Mouse (Mus musculus) CH12.LX (cell line): ENCODE data around the gene Adam15. TPM values are rescaled to one million over a fixed set of nuclear protein-coding genes. Genes with fewer than 3 reads are reported as not detected.
A peak's percentile ranks its signal among the peaks of the same experiment; 100 is the strongest.

Source experiments
- DNase-seq: peaks from one replicate; pipeline ENCODE4 v3.0.0-alpha.2; 2013; ENCODE audit errors: extremely low read depth
- H3K27ac ChIP-seq: 2 replicates; pipeline ENCODE4 v1.5.1; 2012; ENCODE audit warnings: low read depth, mild to moderate bottlenecking, control low read depth, moderate library complexity; ENCODE audit not compliant: insufficient read depth
- H3K27me3 ChIP-seq: replicated peaks from 2 replicates; pipeline ENCODE3; 2012; ENCODE audit warnings: inconsistent platforms
- H3K36me3 ChIP-seq, 2 experiments: replicated peaks in 1 of 2; 2 replicates each; pipeline versions ENCODE3 to v1.6.1; 2012; ENCODE audit warnings: inconsistent platforms in 1 of 2, low read length in 1 of 2, mild to moderate bottlenecking in 1 of 2, mixed read lengths in 1 of 2, moderate library complexity in 1 of 2; ENCODE audit not compliant: control insufficient read depth in 1 of 2, insufficient read depth in 1 of 2
- H3K4me1 ChIP-seq, 2 experiments: 2 replicates each; pipeline ENCODE4 v1.6.1; 2012; ENCODE audit warnings: inconsistent platforms in 1 of 2, moderate library complexity in 1 of 2; ENCODE audit not compliant: insufficient read depth in 2 of 2, control insufficient read depth in 1 of 2
- H3K4me2 ChIP-seq: 2 replicates; pipeline ENCODE4 v1.6.1; 2012; ENCODE audit warnings: low read depth, mild to moderate bottlenecking, control low read depth; ENCODE audit not compliant: poor library complexity, insufficient read depth, severe bottlenecking
- H3K4me3 ChIP-seq, 3 experiments: fragments of 150-350 bp in 1 of 3; sonication (generic) in 1 of 3; replicated peaks in 1 of 3; 2 replicates each; pipeline versions ENCODE3 to v1.5.1; 2011 to 2012; ENCODE audit warnings: low read depth in 2 of 3, low read length in 2 of 3, mild to moderate bottlenecking in 2 of 3, moderate library complexity in 2 of 3, control low read depth in 1 of 3, improper control_type of control experiment in 1 of 3, inconsistent platforms in 1 of 3, mixed read lengths in 1 of 3; ENCODE audit not compliant: poor library complexity in 1 of 3
- H3K79me2 ChIP-seq: replicated peaks from 2 replicates; pipeline ENCODE4 v1.6.1; 2012; ENCODE audit warnings: mild to moderate bottlenecking, moderate library complexity; ENCODE audit not compliant: control insufficient read depth, poor library complexity, insufficient read depth, severe bottlenecking; ENCODE audit errors: extremely low read depth
- H3K9ac ChIP-seq: 2 replicates; pipeline ENCODE4 v1.6.1; 2012; ENCODE audit warnings: low read depth, mild to moderate bottlenecking, control low read depth, moderate library complexity; ENCODE audit not compliant: insufficient read depth
- H3K9me3 ChIP-seq: replicated peaks from 2 replicates; pipeline ENCODE3; 2012; ENCODE audit warnings: low read length, inconsistent platforms, mixed read lengths
- BHLHE40 ChIP-seq: IDR thresholded peaks from 2 replicates; pipeline ENCODE4 v1.6.1; 2011; ENCODE audit warnings: mild to moderate bottlenecking, low read depth, low read length, improper control_type of control experiment
- CHD1 ChIP-seq: IDR thresholded peaks from 2 replicates; pipeline ENCODE4 v1.6.1; 2012; ENCODE audit warnings: low read depth, low read length, improper control_type of control experiment, inconsistent platforms
- CHD2 ChIP-seq: IDR thresholded peaks from 2 replicates; pipeline ENCODE4 v1.6.1; 2011; ENCODE audit warnings: low read length, improper control_type of control experiment
- CTCF ChIP-seq, 2 experiments: IDR thresholded peaks in 1 of 2; conservative IDR thresholded peaks in 1 of 2; 2 replicates each; pipeline ENCODE4 v1.5.1; 2011 to 2012; ENCODE audit warnings: low read depth in 2 of 2, low read length in 2 of 2, improper control_type of control experiment in 1 of 2, inconsistent platforms in 1 of 2, mild to moderate bottlenecking in 1 of 2, moderate library complexity in 1 of 2
- ELF1 ChIP-seq: IDR thresholded peaks from 2 replicates; pipeline ENCODE4 v1.6.1; 2014; ENCODE audit warnings: low read depth, mild to moderate bottlenecking, inconsistent platforms, low read length, improper control_type of control experiment
- GABPA ChIP-seq: IDR thresholded peaks from 2 replicates; pipeline ENCODE4 v1.6.1; 2012; ENCODE audit warnings: low read depth, low read length, improper control_type of control experiment, inconsistent platforms; ENCODE audit not compliant: insufficient replicate concordance
- IRF4 ChIP-seq: IDR thresholded peaks from 2 replicates; pipeline ENCODE4 v1.6.1; 2014; ENCODE audit warnings: low read depth, mild to moderate bottlenecking, inconsistent platforms, low read length, improper control_type of control experiment
- JUN ChIP-seq: IDR thresholded peaks from 2 replicates; pipeline ENCODE4 v1.6.1; 2011; ENCODE audit warnings: low read depth, mild to moderate bottlenecking, low read length, improper control_type of control experiment, moderate library complexity; ENCODE audit not compliant: insufficient read depth
- JUND ChIP-seq: conservative IDR thresholded peaks from 2 replicates; pipeline ENCODE4 v1.6.1; 2011; ENCODE audit warnings: low read depth, low read length, improper control_type of control experiment
- MAFK ChIP-seq: IDR thresholded peaks from 2 replicates; pipeline ENCODE4 v1.6.1; 2011; ENCODE audit warnings: low read length, improper control_type of control experiment; ENCODE audit not compliant: insufficient replicate concordance
- MAZ ChIP-seq: IDR thresholded peaks from 2 replicates; pipeline ENCODE4 v1.6.1; 2012; ENCODE audit warnings: low read depth, mild to moderate bottlenecking, inconsistent platforms, low read length, improper control_type of control experiment, moderate library complexity
- MXI1 ChIP-seq: IDR thresholded peaks from 2 replicates; pipeline ENCODE4 v1.6.1; 2011; ENCODE audit warnings: mild to moderate bottlenecking, low read depth, low read length, improper control_type of control experiment
- NELFE ChIP-seq: IDR thresholded peaks from 2 replicates; pipeline ENCODE4 v1.6.1; 2011; ENCODE audit warnings: low read depth, low read length, improper control_type of control experiment
- NRF1 ChIP-seq: IDR thresholded peaks from 2 replicates; pipeline ENCODE4 v1.6.1; 2014; ENCODE audit warnings: low read depth, mild to moderate bottlenecking, inconsistent platforms, low read length, improper control_type of control experiment, moderate library complexity
- POLR2A ChIP-seq: IDR thresholded peaks from 2 replicates; pipeline ENCODE4 v1.6.1; 2011; ENCODE audit warnings: low read depth, mild to moderate bottlenecking, improper control_type of control experiment, low read length
- POLR2AphosphoS2 ChIP-seq: IDR thresholded peaks from 2 replicates; pipeline ENCODE4 v1.6.1; 2011; ENCODE audit warnings: low read depth, low read length, improper control_type of control experiment
- RAD21 ChIP-seq: IDR thresholded peaks from 2 replicates; pipeline ENCODE4 v1.6.1; 2011; ENCODE audit warnings: low read depth, mild to moderate bottlenecking, low read length, improper control_type of control experiment, moderate library complexity
- SIN3A ChIP-seq: IDR thresholded peaks from 2 replicates; pipeline ENCODE4 v1.6.1; 2012; ENCODE audit warnings: low read length, improper control_type of control experiment, inconsistent platforms
- SMC3 ChIP-seq: IDR thresholded peaks from 2 replicates; pipeline ENCODE4 v1.6.1; 2011; ENCODE audit warnings: low read depth, low read length, improper control_type of control experiment
- TBP ChIP-seq: conservative IDR thresholded peaks from 2 replicates; pipeline ENCODE4 v1.6.1; 2011; ENCODE audit warnings: low read depth, low read length, improper control_type of control experiment
- TCF12 ChIP-seq: IDR thresholded peaks from 2 replicates; pipeline ENCODE4 v1.6.1; 2014; ENCODE audit warnings: low read depth, mild to moderate bottlenecking, inconsistent platforms, low read length, improper control_type of control experiment
- UBTF ChIP-seq: IDR thresholded peaks from 2 replicates; pipeline ENCODE4 v1.6.1; 2012; ENCODE audit warnings: low read depth, mild to moderate bottlenecking, inconsistent platforms, low read length, improper control_type of control experiment, moderate library complexity
- USF1 ChIP-seq: IDR thresholded peaks from 2 replicates; pipeline ENCODE4 v1.6.1; 2014; ENCODE audit warnings: low read depth, mild to moderate bottlenecking, inconsistent platforms, low read length, improper control_type of control experiment
- ZC3H11A ChIP-seq: IDR thresholded peaks from 2 replicates; pipeline ENCODE4 v1.6.1; 2012; ENCODE audit warnings: low read depth, mild to moderate bottlenecking, inconsistent platforms, low read length, improper control_type of control experiment
- ZKSCAN1 ChIP-seq: IDR thresholded peaks from 2 replicates; pipeline ENCODE4 v1.6.1; 2012; ENCODE audit warnings: low read depth, inconsistent platforms, low read length, improper control_type of control experiment, borderline replicate concordance
- ZNF384 ChIP-seq: IDR thresholded peaks from 2 replicates; pipeline ENCODE4 v1.6.1; 2012; ENCODE audit warnings: low read depth, low read length, improper control_type of control experiment, inconsistent platforms
- dilution Hi-C: fragments of 300-500 bp; cut with MboI; formaldehyde crosslinking; loops from 2 replicates; pipeline ENCODE4 v1.14.3; 2020; ENCODE audit warnings: low sequenced_read_pairs; ENCODE audit not compliant: extremely low pct_unique_long_range_greater_than_20kb, extremely low pct_ligation_motif_present
- in situ Hi-C: fragments of 300-500 bp; cut with MboI; formaldehyde crosslinking; loops from 3 replicates; pipeline ENCODE4 v1.14.3; 2019; ENCODE audit warnings: low sequenced_read_pairs, low pct_ligation_motif_present, low pct_unique_long_range_greater_than_20kb, mixed read lengths
- polyA plus RNA-seq: library from polyadenylated mRNA; unstranded; fragments of >175 nt; gene quantifications from 2 replicates; pipeline ENCODE4 v1.2.1, GENCODE M21; 2012; ENCODE audit warnings: low read depth; ENCODE audit not compliant: insufficient read length
- total RNA-seq, 2 experiments: library from RNA; depleted of rRNA; stranded (reverse); fragments of 300-350 nt in 1 of 2; fragments of >200 nt in 1 of 2; gene quantifications; 2 replicates each; pipeline ENCODE4 v1.2.3; 2012 to 2014

Gene Adam15
- total and polyA plus RNA-seq, 3 experiments: 5.8 to 39.1 (median 26.5) TPM

DNA sequence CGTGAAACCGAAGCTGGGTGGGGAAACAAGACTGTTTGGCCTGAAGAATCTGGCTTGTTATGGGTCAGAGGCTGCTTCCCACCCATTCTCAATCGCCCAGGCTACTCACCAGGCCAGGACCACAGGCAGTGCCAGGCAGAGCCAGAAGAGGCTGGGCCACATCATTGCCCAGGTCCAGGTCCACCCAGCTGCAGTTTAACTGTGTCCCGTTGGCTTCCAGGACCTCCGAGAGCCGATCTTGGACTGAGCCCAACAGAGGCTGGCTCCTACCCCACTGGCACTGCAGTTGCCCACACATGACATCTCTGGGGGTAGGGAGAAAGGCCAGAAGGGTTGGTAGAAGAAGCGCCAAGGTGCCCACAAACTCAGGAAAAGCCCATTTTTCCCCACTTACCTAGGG, 6.5 kb downstream of the Adam15 start (continued):
- TF ChIP-seq ZNF384: no peak

- dilution Hi-C loops: no loop called here
- Histone ChIP-seq H3K79me2 (no peaks in the 10 kb centered on the region), H3K4me2 (no peak overlapping the region), H3K4me3 (no peak overlapping the region), H3K27ac (no peak overlapping the region), H3K27me3 (peaks cover 4% of the 10 kb centered on the region), H3K9me3 (no peaks in the 10 kb centered on the region), H3K9ac (no peak overlapping the region), H3K4me1 (peaks cover 7 to 15% of the 10 kb centered on the region in 2 experiments), H3K36me3 (peaks cover 8 to 71% of the 10 kb centered on the region in 2 experiments)
- DNase-seq: no peak
- TF ChIP-seq CHD1 (no peak), NELFE (no peak), ELF1 (no peak), BHLHE40 (no peak), SMC3 (no peak), MXI1 (no peak), MAZ (no peak), TBP (no peak), JUND (no peak), GABPA (no peak), MAFK (no peak), CTCF (conservative IDR thresholded peaks at IDR 0.05 in 1 of 2, IDR thresholded peaks at IDR 0.05 in 1 of 2; ENCODE audit: low read depth in 2 of 2, low read length in 2 of 2) (no peak), ZC3H11A (no peak), TCF12 (no peak), POLR2A (no peak), UBTF (no peak), CHD2 (no peak), SIN3A (no peak), POLR2AphosphoS2 (no peak), USF1 (no peak)
- TF ChIP-seq, all 38 proteins: peak for 0
- in situ Hi-C loops: loop anchor here (25.0 kb wide), 2 partner anchors 346 to 421 kb away; partner anchors contain the start of genes Chrnb2 and Ube2q1
These were observed 8.0 kb downstream of the Adam15 start for GRCm38 (mm10) chr3:89341794-89342193.

- H3K9me3 ChIP-seq: no peaks in the 10 kb centered on the region
- TF ChIP-seq RAD21: peak; percentile 93
- TF ChIP-seq NELFE: no peak
- TF ChIP-seq SMC3: peak; percentile 91
- TF ChIP-seq TBP: no peak
- TF ChIP-seq CTCF (conservative IDR thresholded peaks at IDR 0.05 in 1 of 2, IDR thresholded peaks at IDR 0.05 in 1 of 2; ENCODE audit: low read depth in 2 of 2, low read length in 2 of 2): peak; percentile 90 to 93
- no peak for TF ChIP-seq BHLHE40
- 0 out of 2 replicates have a peak, but pooled peaks have one; percentile 12 for TF ChIP-seq ELF1
- TF ChIP-seq NRF1: peak; percentile 88
- no peak for TF ChIP-seq JUN
- peak; percentile 66 for TF ChIP-seq ZC3H11A
- peak; percentile 42; the same call in 1 of the 2 replicates for TF ChIP-seq IRF4
- no peak for TF ChIP-seq ZKSCAN1
- peak; percentile 26; the same call in 1 of the 2 replicates for TF ChIP-seq CHD2
- no peak for TF ChIP-seq TCF12
- TF ChIP-seq USF1: no peak
- peak; percentile 76 for DNase-seq
- H3K27ac ChIP-seq: no peak overlapping the region
- peaks cover 8 to 62% of the 10 kb centered on the region in 2 experiments for H3K36me3 ChIP-seq
- in situ Hi-C loops (loop anchor here (25.0 kb wide), 2 partner anchors 347 to 422 kb away; partner anchors contain the start of genes Chrnb2 and Ube2q1), dilution Hi-C loops (no loop called here)
- H3K4me1 ChIP-seq: peaks cover 9 to 20% of the 10 kb centered on the region in 2 experiments
- no peak overlapping the region for H3K4me3 ChIP-seq
- peaks cover 14% of the 10 kb centered on the region for H3K27me3 ChIP-seq
- H3K79me2 ChIP-seq: no peaks in the 10 kb centered on the region
- no peak overlapping the region for H3K9ac ChIP-seq
- no peak overlapping the region for H3K4me2 ChIP-seq
These were observed 9.3 kb downstream of the Adam15 start for GRCm38 (mm10) chr3:89340465-89340864.
